Mouse (Mus musculus) ovary, adult 10 weeks (tissue): ENCODE results near the gene Gstt4. TPM values are rescaled to one million over a fixed set of nuclear protein-coding genes. Genes with fewer than 3 reads are reported as not detected.

Experiments used
- polyA plus RNA-seq: library from polyadenylated mRNA; stranded (reverse); fragments of 350-450 nt; fragmentation: Illumina TruSeq; extraction: RNeasy Lipid Tissue Mini Kit (QIAGEN cat#74804); gene quantifications from one replicate; pipeline ENCODE4 v1.2.3, GENCODE M21; 2014

Gstt4 gene
- not detected for polyA plus RNA-seq

GRCm38 (mm10) chr10:75822443-75822842 lies at the start of gene Gstt4:
Gstt4 (minus strand) TSS chr10:75822543.

GRCm38 (mm10) chr10:75859786-75860470 lies 37.6 kb upstream of the Gstt4 start, which contains the start of gene Mif:
Mif (minus strand) TSS chr10:75860240.

GRCm38 (mm10) chr10:75837248-75837759 lies 15.0 kb upstream of the Gstt4 start, which contains the start of gene Gstt2:
Gstt2 (minus strand) TSS chr10:75837424.

GRCm38 (mm10) chr10:75798176-75798696 lies 24.1 kb downstream of the Gstt4 start, which contains the start of gene Gstt1:
Gstt1 (minus strand) TSS chr10:75798584.

GRCm38 (mm10) chr10:75780769-75781578 lies 41.4 kb downstream of the Gstt4 start, which contains the start of the genes Gm20441 and Gstt3:
Gm20441 (minus strand) TSS chr10:75780954.
Gstt3 (minus strand) TSS chr10:75781414.

GRCm38 (mm10) chr10:75772795-75773664 lies 49.3 kb downstream of the Gstt4 start, which contains the start of gene Ddt:
Ddt (minus strand) TSS chr10:75773414.

Other genes with a start within 250 kb of the Gstt4 start
- gene Ggt5, start 233.2 kb downstream of the Gstt4 start, polyA plus RNA-seq, result 2.2 TPM
- gene Susd2, start 178.5 kb downstream of the Gstt4 start, polyA plus RNA-seq, result 2.0 TPM
- 7.4 TPM for gene Cabin1, start 58.2 kb downstream of the Gstt4 start, polyA plus RNA-seq
- 0.88 TPM for gene Ddt, start 49.1 kb downstream of the Gstt4 start, polyA plus RNA-seq
- not detected for gene Gm20441, start 41.6 kb downstream of the Gstt4 start, polyA plus RNA-seq
- gene Gstt3, start 41.1 kb downstream of the Gstt4 start, polyA plus RNA-seq, result 6.0 TPM
- 3.3 TPM for gene Gstt1, start 24.0 kb downstream of the Gstt4 start, polyA plus RNA-seq
- gene Gstt2, start 14.9 kb upstream of the Gstt4 start, polyA plus RNA-seq, result 2.9 TPM
- not detected for gene Mif, start 37.7 kb upstream of the Gstt4 start, polyA plus RNA-seq
- not detected for gene Derl3, start 70.9 kb upstream of the Gstt4 start, polyA plus RNA-seq
- gene Smarcb1, start 99.1 kb upstream of the Gstt4 start, polyA plus RNA-seq, result 27.4 TPM
- gene Chchd10, start 110.6 kb upstream of the Gstt4 start, polyA plus RNA-seq, result 19.5 TPM
- gene Mmp11, start 114.0 kb upstream of the Gstt4 start, polyA plus RNA-seq, result 19.8 TPM
- 1.8 TPM for gene Gm867, start 118.1 kb upstream of the Gstt4 start, polyA plus RNA-seq
- gene Vpreb3, start 120.5 kb upstream of the Gstt4 start, polyA plus RNA-seq, result 3.6 TPM
- 0.26 TPM for gene Gm5134, start 132.0 kb upstream of the Gstt4 start, polyA plus RNA-seq
- gene Zfp280b, start 210.1 kb upstream of the Gstt4 start, polyA plus RNA-seq, result 39.1 TPM